Mouse (Mus musculus) lung, postnatal 0 days (tissue): Measurements from ENCODE around the gene Igsf8.

Experiments used
- CTCF ChIP-seq: IDR thresholded peaks from 2 replicates; pipeline ENCODE4 v1.5.1; 2016; ENCODE audit warnings: antibody characterized with exemption, mild to moderate bottlenecking
- EP300 ChIP-seq: IDR thresholded peaks from 2 replicates; pipeline ENCODE4 v1.6.1; 2016; ENCODE audit warnings: antibody characterized with exemption, mild to moderate bottlenecking, control low read depth

- TF ChIP-seq CTCF (no peak), EP300 (no peak)
Measured at GRCm38 (mm10) chr1:172286740-172287139, 25.3 kb downstream of the Igsf8 start.
